Mouse (Mus musculus) myocyte (in vitro differentiated cells): ENCODE results near the gene Ttyh3. TPM values are rescaled to one million over a fixed set of nuclear protein-coding genes. Genes with fewer than 3 reads are reported as not detected.

Source experiments
- H3K27me3 ChIP-seq: one replicate; pipeline ENCODE4 v1.6.1; 2011; ENCODE audit not compliant: control insufficient read depth, insufficient read depth, insufficient read length
- H3K36me3 ChIP-seq: one replicate; pipeline ENCODE4 v1.6.1; 2011; ENCODE audit not compliant: control insufficient read depth, insufficient read depth
- H3K4me2 ChIP-seq: one replicate; pipeline ENCODE4 v1.6.1; 2011; ENCODE audit warnings: low read depth, control low read depth
- H3K4me3 ChIP-seq: one replicate; pipeline ENCODE4 v1.5.1; 2011; ENCODE audit warnings: mild to moderate bottlenecking, control low read depth, moderate library complexity
- H3K79me2 ChIP-seq: one replicate; pipeline ENCODE4 v1.6.1; 2011; ENCODE audit not compliant: control insufficient read depth, insufficient read depth
- H3ac ChIP-seq: one replicate; pipeline ENCODE4 v1.6.1; 2011; ENCODE audit not compliant: control insufficient read depth, insufficient read length
- CEBPB ChIP-seq: IDR thresholded peaks from 2 replicates; pipeline ENCODE4 v1.6.1; 2011; ENCODE audit warnings: mild to moderate bottlenecking, moderate library complexity; ENCODE audit not compliant: poor library complexity, insufficient read depth, severe bottlenecking
- E2F4 ChIP-seq: IDR thresholded peaks from one replicate; pipeline ENCODE4 v1.6.1; 2011; ENCODE audit warnings: mild to moderate bottlenecking, control low read depth, moderate library complexity; ENCODE audit not compliant: insufficient read depth
- MAX ChIP-seq: IDR thresholded peaks from one replicate; pipeline ENCODE4 v1.6.1; 2011; ENCODE audit warnings: low read depth, mild to moderate bottlenecking, control low read depth
- MYOD1 ChIP-seq, 3 experiments: IDR thresholded peaks; one replicate each; pipeline ENCODE4 v1.6.1; 2011; ENCODE audit warnings: control low read depth in 2 of 3, low read depth in 2 of 3, mild to moderate bottlenecking in 2 of 3, moderate library complexity in 1 of 3; ENCODE audit not compliant: insufficient read length in 2 of 3, control insufficient read depth in 1 of 3
- MYOG ChIP-seq, 3 experiments: IDR thresholded peaks; one replicate each; pipeline ENCODE4 v1.6.1; 2011; ENCODE audit warnings: control low read depth in 2 of 3, low read depth in 2 of 3, mild to moderate bottlenecking in 2 of 3; ENCODE audit not compliant: insufficient read length in 2 of 3, control insufficient read depth in 1 of 3, insufficient read depth in 1 of 3
- POLR2A ChIP-seq: IDR thresholded peaks from one replicate; pipeline ENCODE4 v1.6.1; 2011; ENCODE audit warnings: low read depth, mild to moderate bottlenecking, control low read depth, moderate library complexity; ENCODE audit not compliant: insufficient read length
- POLR2AphosphoS2 ChIP-seq: IDR thresholded peaks from one replicate; pipeline ENCODE4 v1.6.1; 2011; ENCODE audit warnings: low read depth, control low read depth; ENCODE audit not compliant: insufficient read length
- REST ChIP-seq: IDR thresholded peaks from one replicate; pipeline ENCODE4 v1.6.1; 2011; ENCODE audit warnings: mild to moderate bottlenecking, control low read depth, moderate library complexity; ENCODE audit not compliant: insufficient read depth, insufficient read length
- SRF ChIP-seq: IDR thresholded peaks from one replicate; pipeline ENCODE4 v1.6.1; 2011; ENCODE audit warnings: low read depth; ENCODE audit not compliant: control insufficient read depth, insufficient read length
- TCF12 ChIP-seq: IDR thresholded peaks from one replicate; pipeline ENCODE4 v1.6.1; 2011; ENCODE audit warnings: mild to moderate bottlenecking, control low read depth; ENCODE audit not compliant: poor library complexity, insufficient read depth, severe bottlenecking
- TCF3 ChIP-seq: IDR thresholded peaks from one replicate; pipeline ENCODE4 v1.6.1; 2011; ENCODE audit warnings: low read depth, control low read depth; ENCODE audit not compliant: insufficient read length
- USF1 ChIP-seq: IDR thresholded peaks from one replicate; pipeline ENCODE4 v1.6.1; 2011; ENCODE audit warnings: low read depth, mild to moderate bottlenecking, control low read depth, moderate library complexity
- polyA plus RNA-seq: library from polyadenylated mRNA; unstranded; fragments of >200 nt; fragmentation: generic; extraction: Trizol; gene quantifications from one replicate; pipeline ENCODE4 v1.2.1, GENCODE M21; 2012; ENCODE audit warnings: missing spikeins

Gene Ttyh3
- polyA plus RNA-seq, 1 experiment, result 23.8 TPM

- Histone ChIP-seq H3ac (no peak overlapping the region), H3K4me3 (no peak overlapping the region), H3K4me2 (peak overlapping the region; percentile 62), H3K79me2 (peaks cover 7% of the 10 kb centered on the region), H3K36me3 (no peaks in the 10 kb centered on the region), H3K27me3 (no peaks in the 10 kb centered on the region)
- no peak for TF ChIP-seq SRF
- TF ChIP-seq MYOG (IDR thresholded peaks at IDR 0.05; ENCODE audit: control insufficient read depth in 1 of 3, insufficient read depth in 1 of 3, insufficient read length in 2 of 3, low read depth in 2 of 3), result peak in 1 of 3 experiments; percentile 9
- TF ChIP-seq MYOD1 (IDR thresholded peaks at IDR 0.05; ENCODE audit: control insufficient read depth in 1 of 3, insufficient read length in 2 of 3, low read depth in 2 of 3), result peak in 1 of 3 experiments; percentile 11
These were observed 44.4 kb downstream of the Ttyh3 start for GRCm38 (mm10) chr5:140604386-140604785.

GRCm38 (mm10) chr5:140602540-140602939 lies 46.3 kb downstream of the Ttyh3 start:
- no peaks in the 10 kb centered on the region for H3K79me2 ChIP-seq
- no peaks in the 10 kb centered on the region for H3K27me3 ChIP-seq
- H3ac ChIP-seq, result no peak overlapping the region
- no peak overlapping the region for H3K4me3 ChIP-seq
- no peak overlapping the region for H3K4me2 ChIP-seq
- no peaks in the 10 kb centered on the region for H3K36me3 ChIP-seq
- TF ChIP-seq E2F4 (no peak), MYOD1 (IDR thresholded peaks at IDR 0.05; ENCODE audit: control insufficient read depth in 1 of 3, insufficient read length in 2 of 3, low read depth in 2 of 3) (no peak), CEBPB (no peak), TCF3 (no peak), USF1 (no peak), POLR2A (no peak), REST (no peak), MAX (no peak), MYOG (IDR thresholded peaks at IDR 0.05; ENCODE audit: control insufficient read depth in 1 of 3, insufficient read depth in 1 of 3, insufficient read length in 2 of 3, low read depth in 2 of 3) (no peak), TCF12 (no peak), POLR2AphosphoS2 (no peak), SRF (no peak)

GRCm38 (mm10) chr5:140601712-140602111 lies 47.1 kb downstream of the Ttyh3 start:
- Histone ChIP-seq H3K4me3 (no peak overlapping the region), H3K36me3 (no peaks in the 10 kb centered on the region), H3ac (no peak overlapping the region), H3K79me2 (no peaks in the 10 kb centered on the region), H3K27me3 (no peaks in the 10 kb centered on the region), H3K4me2 (no peak overlapping the region)
- TF ChIP-seq E2F4 (no peak), POLR2AphosphoS2 (no peak), MAX (no peak), SRF (no peak), REST (no peak), TCF3 (no peak)

GRCm38 (mm10) chr5:140599939-140600338 lies 48.9 kb downstream of the Ttyh3 start:
- no peaks in the 10 kb centered on the region for H3K79me2 ChIP-seq
- no peaks in the 10 kb centered on the region for H3K27me3 ChIP-seq
- no peak overlapping the region for H3K4me3 ChIP-seq
- H3K4me2 ChIP-seq, result no peak overlapping the region
- H3ac ChIP-seq, result no peak overlapping the region
- H3K36me3 ChIP-seq, result no peaks in the 10 kb centered on the region
- TF ChIP-seq MYOD1 (IDR thresholded peaks at IDR 0.05; ENCODE audit: control insufficient read depth in 1 of 3, insufficient read length in 2 of 3, low read depth in 2 of 3) (peak in 2 of 3 experiments; percentile 9 to 33), REST (no peak)

GRCm38 (mm10) chr5:140597787-140598186 lies 51.0 kb downstream of the Ttyh3 start:
- Histone ChIP-seq H3ac (no peak overlapping the region), H3K79me2 (no peaks in the 10 kb centered on the region)

More at GRCm38 (mm10) chr5:140597787-140598186, 51.0 kb downstream of the Ttyh3 start:
- Histone ChIP-seq H3K4me2 (no peak overlapping the region), H3K36me3 (no peaks in the 10 kb centered on the region), H3K27me3 (no peaks in the 10 kb centered on the region), H3K4me3 (no peak overlapping the region)
- no peak for TF ChIP-seq POLR2AphosphoS2
- no peak for TF ChIP-seq TCF3
- TF ChIP-seq MYOD1 (IDR thresholded peaks at IDR 0.05; ENCODE audit: control insufficient read depth in 1 of 3, insufficient read length in 2 of 3, low read depth in 2 of 3), result no peak
- TF ChIP-seq SRF, result no peak
- TF ChIP-seq MYOG (IDR thresholded peaks at IDR 0.05; ENCODE audit: control insufficient read depth in 1 of 3, insufficient read depth in 1 of 3, insufficient read length in 2 of 3, low read depth in 2 of 3), result no peak
- TF ChIP-seq POLR2A, result no peak
- no peak for TF ChIP-seq MAX
- TF ChIP-seq TCF12, result no peak
- TF ChIP-seq REST, result no peak
- TF ChIP-seq E2F4, result no peak
- TF ChIP-seq USF1, result no peak
- TF ChIP-seq CEBPB, result no peak
